Mouse (Mus musculus) MEL (cell line): Measurements from ENCODE around the gene Nol12. TPM values are rescaled to one million over a fixed set of nuclear protein-coding genes. Genes with fewer than 3 reads are reported as not detected.

Experiments
- DNase-seq: peaks from one replicate; pipeline ENCODE4 v3.0.0; 2011; ENCODE audit warnings: low read depth, low spot score
- H3K27ac ChIP-seq: 2 replicates; pipeline ENCODE4 v1.5.1; 2012; ENCODE audit warnings: low read depth, mild to moderate bottlenecking, control low read depth, low read length, moderate library complexity; ENCODE audit not compliant: control insufficient read depth
- H3K27me3 ChIP-seq, 2 experiments: fragments of 150-350 bp in 1 of 2; sonication (generic) in 1 of 2; 2 replicates each; pipeline ENCODE4 v1.6.1; 2012; ENCODE audit warnings: low read length in 2 of 2, mild to moderate bottlenecking in 2 of 2, improper control_type of control experiment in 1 of 2, moderate library complexity in 1 of 2; ENCODE audit not compliant: insufficient read depth in 2 of 2, control insufficient read depth in 1 of 2
- H3K36me3 ChIP-seq, 2 experiments: 2 replicates each; pipeline ENCODE4 v1.6.1; 2012 to 2014; ENCODE audit warnings: low read length in 2 of 2, improper control_type of control experiment in 1 of 2, inconsistent platforms in 1 of 2, mild to moderate bottlenecking in 1 of 2; ENCODE audit not compliant: insufficient read depth in 2 of 2, control insufficient read depth in 1 of 2
- H3K4me1 ChIP-seq, 2 experiments: fragments of 150-350 bp in 1 of 2; sonication (generic) in 1 of 2; 2 replicates each; pipeline ENCODE4 v1.6.1; 2012; ENCODE audit warnings: low read length in 2 of 2, improper control_type of control experiment in 1 of 2, mild to moderate bottlenecking in 1 of 2; ENCODE audit not compliant: insufficient read depth in 2 of 2, control insufficient read depth in 1 of 2
- H3K4me3 ChIP-seq, 2 experiments: fragments of 150-350 bp in 1 of 2; sonication (generic) in 1 of 2; 2 replicates each; pipeline ENCODE4 v1.5.1; 2012; ENCODE audit warnings: low read depth in 2 of 2, low read length in 2 of 2, mild to moderate bottlenecking in 2 of 2, moderate library complexity in 2 of 2, control low read depth in 1 of 2, improper control_type of control experiment in 1 of 2; ENCODE audit not compliant: control insufficient read depth in 1 of 2, insufficient read depth in 1 of 2
- H3K79me2 ChIP-seq: 2 replicates; pipeline ENCODE4 v1.6.1; 2012; ENCODE audit warnings: mild to moderate bottlenecking, low read length, moderate library complexity; ENCODE audit not compliant: control insufficient read depth, poor library complexity, insufficient read depth
- H3K9ac ChIP-seq: 2 replicates; pipeline ENCODE4 v1.6.1; 2012; ENCODE audit warnings: low read depth, mild to moderate bottlenecking, control low read depth, low read length, moderate library complexity; ENCODE audit not compliant: control insufficient read depth, poor library complexity, severe bottlenecking
- H3K9me3 ChIP-seq: fragments of 150-350 bp; sonication (generic); replicated peaks from 2 replicates; pipeline ENCODE4 v1.6.1; 2012; ENCODE audit warnings: mild to moderate bottlenecking, low read length, improper control_type of control experiment, moderate library complexity; ENCODE audit not compliant: insufficient read depth
- BHLHE40 ChIP-seq: IDR thresholded peaks from 2 replicates; pipeline ENCODE4 v1.6.1; 2012; ENCODE audit warnings: low read depth, mild to moderate bottlenecking, inconsistent platforms, low read length, improper control_type of control experiment, borderline replicate concordance
- E2F4 ChIP-seq: IDR thresholded peaks from 2 replicates; pipeline ENCODE4 v1.6.1; 2011; ENCODE audit warnings: low read depth, low read length, improper control_type of control experiment, borderline replicate concordance
- EP300 ChIP-seq, 2 experiments: IDR thresholded peaks; 2 replicates each; pipeline ENCODE4 v1.6.1; 2011; ENCODE audit warnings: improper control_type of control experiment in 2 of 2, low read length in 2 of 2, low read depth in 1 of 2, mild to moderate bottlenecking in 1 of 2
- ETS1 ChIP-seq: IDR thresholded peaks from 2 replicates; pipeline ENCODE4 v1.6.1; 2012; ENCODE audit warnings: low read depth, mild to moderate bottlenecking, inconsistent platforms, low read length, improper control_type of control experiment, moderate library complexity
- GATA1 ChIP-seq: IDR thresholded peaks from 2 replicates; pipeline ENCODE4 v1.6.1; 2011; ENCODE audit warnings: low read depth, low read length, improper control_type of control experiment
- HCFC1 ChIP-seq: IDR thresholded peaks from 2 replicates; pipeline ENCODE4 v1.6.1; 2012; ENCODE audit warnings: low read depth, mild to moderate bottlenecking, inconsistent platforms, low read length, improper control_type of control experiment, moderate library complexity
- MAX ChIP-seq: IDR thresholded peaks from 2 replicates; pipeline ENCODE4 v1.6.1; 2011; ENCODE audit warnings: low read length, improper control_type of control experiment
- MAZ ChIP-seq: IDR thresholded peaks from 2 replicates; pipeline ENCODE4 v1.6.1; 2012; ENCODE audit warnings: low read depth, mild to moderate bottlenecking, inconsistent platforms, low read length, improper control_type of control experiment
- MEF2A ChIP-seq: IDR thresholded peaks from 2 replicates; pipeline ENCODE4 v1.6.1; 2014; ENCODE audit warnings: low read depth, mild to moderate bottlenecking, inconsistent platforms, low read length, improper control_type of control experiment; ENCODE audit not compliant: poor library complexity, insufficient replicate concordance, severe bottlenecking; ENCODE audit errors: extremely low read depth
- MYB ChIP-seq: IDR thresholded peaks from 2 replicates; pipeline ENCODE4 v1.6.1; 2011; ENCODE audit warnings: mild to moderate bottlenecking, low read depth, low read length, improper control_type of control experiment
- MYC ChIP-seq: IDR thresholded peaks from 2 replicates; pipeline ENCODE4 v1.6.1; 2011; ENCODE audit warnings: low read depth, mild to moderate bottlenecking, low read length, improper control_type of control experiment, moderate library complexity
- NELFE ChIP-seq: IDR thresholded peaks from 2 replicates; pipeline ENCODE4 v1.6.1; 2011; ENCODE audit warnings: low read depth, low read length, improper control_type of control experiment
- NRF1 ChIP-seq: IDR thresholded peaks from 2 replicates; pipeline ENCODE4 v1.6.1; 2014; ENCODE audit warnings: low read depth, mild to moderate bottlenecking, inconsistent platforms, low read length, improper control_type of control experiment, moderate library complexity; ENCODE audit not compliant: poor library complexity, insufficient read depth, severe bottlenecking
- POLR2A ChIP-seq, 2 experiments: IDR thresholded peaks; 2 replicates each; pipeline ENCODE4 v1.6.1; 2011 to 2012; ENCODE audit warnings: low read length in 2 of 2, mild to moderate bottlenecking in 2 of 2, control low read depth in 1 of 2, improper control_type of control experiment in 1 of 2, low read depth in 1 of 2, moderate library complexity in 1 of 2; ENCODE audit not compliant: control insufficient read depth in 1 of 2, insufficient read depth in 1 of 2, poor library complexity in 1 of 2
- RCOR1 ChIP-seq: IDR thresholded peaks from 2 replicates; pipeline ENCODE4 v1.6.1; 2012; ENCODE audit warnings: low read depth, mild to moderate bottlenecking, inconsistent platforms, low read length, improper control_type of control experiment
- SIN3A ChIP-seq: IDR thresholded peaks from 2 replicates; pipeline ENCODE4 v1.6.1; 2012; ENCODE audit warnings: low read length, improper control_type of control experiment, inconsistent platforms
- TAL1 ChIP-seq: IDR thresholded peaks from 2 replicates; pipeline ENCODE4 v1.6.1; 2012; ENCODE audit warnings: mild to moderate bottlenecking, inconsistent platforms, low read length, moderate library complexity, mixed read lengths
- TBP ChIP-seq: IDR thresholded peaks from 2 replicates; pipeline ENCODE4 v1.8.0; 2011; ENCODE audit warnings: low read depth, low read length, improper control_type of control experiment
- ZMIZ1 ChIP-seq: IDR thresholded peaks from 2 replicates; pipeline ENCODE4 v1.6.1; 2012; ENCODE audit warnings: low read depth, mild to moderate bottlenecking, inconsistent platforms, low read length, improper control_type of control experiment, moderate library complexity
- polyA plus RNA-seq, 2 experiments: library from polyadenylated mRNA; stranded (reverse) in 1 of 2; unstranded in 1 of 2; fragments of >175 nt in 1 of 2; fragments of >200 nt in 1 of 2; gene quantifications; 2 replicates each; pipeline versions ENCODE4 v1.2.1 to v1.2.4; 2012; ENCODE audit warnings: low replicate concordance in 2 of 2, low read depth in 1 of 2; ENCODE audit not compliant: insufficient read length in 2 of 2, insufficient read depth in 1 of 2, missing spikeins in 1 of 2
- total RNA-seq: library from RNA; depleted of rRNA; stranded (reverse); fragments of 300-350 nt; gene quantifications from 2 replicates; pipeline ENCODE4 v1.2.3, GENCODE M21; 2012

Nol12 gene
- total and polyA plus RNA-seq, 3 experiments: 40.8 to 127 TPM; not detected in 1

GRCm38 (mm10) chr15:78984286-78984778, 49.6 kb downstream of the Nol12 start:
- Histone ChIP-seq H3K27ac (peak overlapping the region; percentile 71; the same call in 1 of the 2 replicates), H3K79me2 (peaks cover 4% of the 10 kb centered on the region; the same call in 1 of the 2 replicates), H3K9me3 (no peaks in the 10 kb centered on the region), H3K36me3 (peaks cover 0 to 5% of the 10 kb centered on the region in 2 experiments; a peak in 2 of 4 replicates), H3K4me3 (no peak overlapping the region), H3K9ac (peak overlapping the region; percentile 20; the same call in 1 of the 2 replicates), H3K4me1 (peaks cover 2 to 14% of the 10 kb centered on the region in 2 experiments), H3K27me3 (no peaks in the 10 kb centered on the region)
- TF ChIP-seq MYC (0 out of 2 replicates have a peak, but pooled peaks have one; percentile 10), E2F4 (no peak), GATA1 (peak; percentile 49; the same call in 1 of the 2 replicates), MAX (no peak), HCFC1 (0 out of 2 replicates have a peak, but pooled peaks have one; percentile 14), TBP (0 out of 2 replicates have a peak, but pooled peaks have one; percentile 26), MEF2A (no peak)
- peak; percentile 58 for DNase-seq

GRCm38 (mm10) chr15:78986536-78987220, 51.9 kb downstream of the Nol12 start:
- no peak overlapping the region for H3K9ac ChIP-seq
- peaks cover 2 to 14% of the 10 kb centered on the region in 2 experiments for H3K4me1 ChIP-seq
- H3K27me3 ChIP-seq: no peaks in the 10 kb centered on the region
- TF ChIP-seq RCOR1: no peak
- TF ChIP-seq POLR2A (IDR thresholded peaks at IDR 0.05; ENCODE audit: control insufficient read depth in 1 of 2, insufficient read depth in 1 of 2, low read depth in 1 of 2, low read length in 2 of 2, poor library complexity in 1 of 2): no peak
- no peak for TF ChIP-seq BHLHE40
- no peak for TF ChIP-seq MYB
- TF ChIP-seq NELFE: no peak
- TF ChIP-seq ZMIZ1: no peak
- TF ChIP-seq ETS1: no peak
- TF ChIP-seq SIN3A: no peak
- TF ChIP-seq EP300 (IDR thresholded peaks at IDR 0.05; ENCODE audit: low read depth in 1 of 2, low read length in 2 of 2): no peak
- no peak for TF ChIP-seq MAZ
- no peak for TF ChIP-seq NRF1
- no peak for TF ChIP-seq TAL1
- TF ChIP-seq E2F4: no peak
- TF ChIP-seq, all 39 proteins: peak for 0
- Histone ChIP-seq H3K79me2 (peaks cover 4% of the 10 kb centered on the region; the same call in 1 of the 2 replicates), H3K36me3 (peaks cover 0 to 5% of the 10 kb centered on the region in 2 experiments; a peak in 2 of 4 replicates), H3K9me3 (no peaks in the 10 kb centered on the region), H3K4me3 (no peak overlapping the region), H3K27ac (no peak overlapping the region)
- no peak for DNase-seq
